Mouse (Mus musculus): ENCODE measurements around the gene Dynll2. TPM values are rescaled to one million over a fixed set of nuclear protein-coding genes. Genes with fewer than 3 reads are reported as not detected.

Gene Dynll2
- polyA plus RNA-seq, 1 experiment from 2014 or later: 22.9 TPM

DNA sequence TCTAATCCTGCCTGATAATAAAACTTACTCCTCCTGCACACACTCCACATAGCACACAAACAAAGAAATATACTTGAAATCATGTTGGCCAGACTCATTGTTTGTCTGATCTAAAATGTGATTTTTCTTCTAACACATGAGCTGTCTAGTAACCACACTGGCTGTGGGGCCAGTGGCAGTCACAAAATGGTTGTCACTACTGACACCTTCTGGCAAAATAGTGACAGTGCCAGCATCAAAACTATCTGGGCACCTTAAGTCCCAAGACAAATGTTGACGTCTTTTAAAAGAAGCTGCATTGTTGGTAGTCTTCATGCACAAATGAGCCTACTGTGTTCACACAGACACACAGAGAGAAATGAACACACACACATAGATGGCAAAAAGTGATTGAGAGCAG, 32.2 kb downstream of the Dynll2 start:
- WGBS: 6% methylated on average over 1 of the region's 1 CpGs
- no peak overlapping the region for H3K4me2 ChIP-seq

DNA sequence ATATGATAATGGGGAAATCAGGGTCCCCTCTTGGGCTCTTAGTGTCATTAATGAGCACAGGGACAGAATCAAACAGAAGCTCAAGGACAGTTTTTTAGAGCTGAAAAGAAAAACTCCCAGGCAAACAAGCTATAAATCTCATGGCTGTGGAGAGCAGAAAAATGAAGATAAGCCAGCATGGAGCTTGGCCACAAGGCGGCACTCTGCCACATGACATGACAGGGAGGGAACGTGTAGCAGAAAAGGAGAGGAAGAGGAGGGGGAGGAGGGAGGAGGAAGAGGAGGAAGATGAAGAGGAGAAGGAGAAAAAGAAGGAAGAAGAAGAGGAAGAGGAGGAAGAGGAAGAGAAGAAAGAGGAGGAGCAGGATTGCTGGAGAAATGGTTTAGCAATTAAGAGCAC, 37.3 kb downstream of the Dynll2 start:
- 0% methylated on average over 2 of the region's 2 CpGs for WGBS
- ATAC-seq (replicated peaks; ENCODE audit: low FRiP score): no peak
- Histone ChIP-seq H3K27ac (no peak overlapping the region), H3K36me3 (no peaks in the 10 kb centered on the region), H3K4me3 (replicated peaks) (no peak overlapping the region), H3K9me3 (replicated peaks) (no peaks in the 10 kb centered on the region), H3K27me3 (no peaks in the 10 kb centered on the region), H3K9ac (no peak overlapping the region), H3K4me1 (no peaks in the 10 kb centered on the region), H3K4me2 (no peak overlapping the region)

More for the DNA sequence above, 32.2 kb downstream of the Dynll2 start:
- Histone ChIP-seq H3K27ac (no peak overlapping the region), H3K4me3 (replicated peaks) (no peak overlapping the region), H3K36me3 (no peaks in the 10 kb centered on the region), H3K9ac (no peak overlapping the region), H3K9me3 (replicated peaks) (no peaks in the 10 kb centered on the region), H3K27me3 (no peaks in the 10 kb centered on the region), H3K4me1 (no peaks in the 10 kb centered on the region)
- ATAC-seq (replicated peaks; ENCODE audit: low FRiP score): no peak

DNA sequence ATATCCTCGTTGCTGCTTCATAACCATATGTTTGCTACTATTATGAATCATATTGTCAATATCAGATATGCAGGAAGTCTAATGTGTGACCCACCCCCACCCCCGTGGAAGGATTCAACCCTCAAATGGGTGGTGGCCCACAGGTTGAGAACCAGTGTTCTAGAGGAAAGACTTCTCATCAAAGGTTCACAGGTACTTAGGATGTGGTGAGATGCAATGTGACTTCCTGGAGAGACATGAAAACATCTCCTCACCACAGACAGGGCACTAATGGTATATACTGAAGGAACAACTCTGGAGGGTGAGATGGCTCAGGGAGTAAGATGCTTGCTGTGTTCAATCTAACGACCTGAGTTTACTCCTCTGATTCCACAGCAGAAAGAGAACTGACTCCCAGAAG, 51.9 kb downstream of the Dynll2 start:
- H3K9me3 ChIP-seq (replicated peaks): no peaks in the 10 kb centered on the region
- H3K9ac ChIP-seq: no peak overlapping the region
- no peak overlapping the region for H3K4me3 ChIP-seq (replicated peaks)
- H3K27ac ChIP-seq: no peak overlapping the region
- ATAC-seq (replicated peaks; ENCODE audit: low FRiP score): no peak
- no peaks in the 10 kb centered on the region for H3K4me1 ChIP-seq
- WGBS: 72% methylated on average over 3 of the region's 3 CpGs
- H3K36me3 ChIP-seq: no peaks in the 10 kb centered on the region
- no peak overlapping the region for H3K4me2 ChIP-seq
- H3K27me3 ChIP-seq: no peaks in the 10 kb centered on the region

DNA sequence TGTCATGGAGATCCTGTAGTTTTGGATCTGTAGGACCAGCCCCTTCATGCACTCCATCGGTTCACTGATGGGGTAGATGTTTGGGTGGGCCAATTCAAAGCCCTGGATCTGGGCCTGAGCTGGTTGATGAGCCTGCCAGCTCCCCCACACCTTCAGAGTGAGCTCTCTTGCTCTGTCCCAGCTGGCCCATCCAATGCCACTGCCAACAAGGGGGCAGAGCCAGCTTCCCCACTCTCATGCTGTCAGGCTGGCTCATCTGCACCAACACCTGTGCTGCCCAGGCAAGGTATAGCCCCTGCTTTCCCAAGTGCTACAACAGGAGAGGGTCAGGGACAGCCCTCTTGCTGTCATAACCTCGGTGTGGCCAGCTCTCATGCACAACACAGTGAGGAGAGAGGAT, 53.6 kb downstream of the Dynll2 start:
- Histone ChIP-seq H3K36me3 (no peaks in the 10 kb centered on the region), H3K27me3 (no peaks in the 10 kb centered on the region), H3K4me3 (replicated peaks) (no peak overlapping the region), H3K9me3 (replicated peaks) (no peaks in the 10 kb centered on the region), H3K4me2 (no peak overlapping the region), H3K27ac (no peak overlapping the region), H3K4me1 (no peaks in the 10 kb centered on the region), H3K9ac (no peak overlapping the region)
- 86% methylated on average over 2 of the region's 2 CpGs for WGBS
- no peak for ATAC-seq (replicated peaks; ENCODE audit: low FRiP score)

DNA sequence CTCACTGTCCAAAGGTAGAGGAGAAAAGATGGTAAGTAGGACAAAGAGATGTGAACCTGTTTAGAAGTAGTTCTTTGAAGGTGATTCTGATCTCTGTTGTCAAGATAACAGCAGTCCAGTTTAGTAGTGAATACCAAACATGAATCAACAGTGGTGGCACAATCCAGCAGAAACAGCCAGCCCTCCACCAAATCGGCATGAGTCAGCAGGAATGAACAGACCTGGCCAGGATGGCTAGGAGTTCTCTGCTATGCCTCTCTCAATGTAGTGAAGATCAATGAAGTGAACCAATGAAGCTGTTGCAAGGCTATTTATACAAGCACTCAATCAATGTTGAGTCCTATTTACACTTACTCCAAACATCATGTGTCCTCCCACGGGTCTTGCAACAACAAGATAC, 57.0 kb downstream of the Dynll2 start:
- Histone ChIP-seq H3K9ac (no peak overlapping the region), H3K27ac (no peak overlapping the region), H3K9me3 (replicated peaks) (no peaks in the 10 kb centered on the region), H3K36me3 (no peaks in the 10 kb centered on the region), H3K4me3 (replicated peaks) (no peak overlapping the region), H3K4me2 (no peak overlapping the region), H3K4me1 (no peaks in the 10 kb centered on the region), H3K27me3 (no peaks in the 10 kb centered on the region)
- no peak for ATAC-seq (replicated peaks; ENCODE audit: low FRiP score)
- 93% methylated on average over 2 of the region's 2 CpGs for WGBS

Other genes with a start within 250 kb of the Dynll2 start
- 164 and 168 TPM in 2 replicates for gene Supt4a, start 250.0 kb downstream of the Dynll2 start, polyA plus RNA-seq (2015; fragmentation: Nextera tagmentation; extraction: Ambion mirVana)
- 4.4 and 5.1 TPM in 2 replicates for gene Tspoap1, start 227.0 kb downstream of the Dynll2 start, polyA plus RNA-seq (2015; fragmentation: Nextera tagmentation; extraction: Ambion mirVana)
- 4.2 and 5.7 TPM in 2 replicates for gene Mpo, start 194.0 kb downstream of the Dynll2 start, polyA plus RNA-seq (2015; fragmentation: Nextera tagmentation; extraction: Ambion mirVana)
- 0.44 TPM in 1 of 2 replicates, not detected in the other for gene Lpo, start 159.2 kb downstream of the Dynll2 start, polyA plus RNA-seq (2015; fragmentation: Nextera tagmentation; extraction: Ambion mirVana)
- 16.9 and 18.7 TPM in 2 replicates for gene Mks1, start 134.3 kb downstream of the Dynll2 start, polyA plus RNA-seq (2015; fragmentation: Nextera tagmentation; extraction: Ambion mirVana)
- 0.47 and 0.53 TPM in 2 replicates for gene Epx, start 112.0 kb downstream of the Dynll2 start, polyA plus RNA-seq (2015; fragmentation: Nextera tagmentation; extraction: Ambion mirVana)
- gene Olfr462, start 95.3 kb downstream of the Dynll2 start, polyA plus RNA-seq (2015; fragmentation: Nextera tagmentation; extraction: Ambion mirVana): not detected in 2 replicates
- not detected in 2 replicates for gene Olfr463, start 90.1 kb downstream of the Dynll2 start, polyA plus RNA-seq (2015; fragmentation: Nextera tagmentation; extraction: Ambion mirVana)
- gene Olfr464, start 66.6 kb downstream of the Dynll2 start, polyA plus RNA-seq (2015; fragmentation: Nextera tagmentation; extraction: Ambion mirVana): not detected in 2 replicates
- 320 and 328 TPM in 2 replicates for gene Srsf1, start 59.8 kb upstream of the Dynll2 start, polyA plus RNA-seq (2015; fragmentation: Nextera tagmentation; extraction: Ambion mirVana)
- 42.5 and 42.8 TPM in 2 replicates for gene Vezf1, start 80.7 kb upstream of the Dynll2 start, polyA plus RNA-seq (2015; fragmentation: Nextera tagmentation; extraction: Ambion mirVana)
- gene Cuedc1, start 110.5 kb upstream of the Dynll2 start, polyA plus RNA-seq (2015; fragmentation: Nextera tagmentation; extraction: Ambion mirVana): 18.8 and 23.4 TPM in 2 replicates
- 57.5 and 65.2 TPM in 2 replicates for gene Mrps23, start 216.9 kb upstream of the Dynll2 start, polyA plus RNA-seq (2015; fragmentation: Nextera tagmentation; extraction: Ambion mirVana)

All from kidney, embryonic 15.5 days (tissue).